Mouse (Mus musculus) intestine, embryonic 14.5 days (tissue): ENCODE data around the gene Iqce. TPM values are rescaled to one million over a fixed set of nuclear protein-coding genes. Genes with fewer than 3 reads are reported as not detected.
A peak's percentile ranks its signal among the peaks of the same experiment; 100 is the strongest.

Experiments used
- ATAC-seq: fragments of 200-750 bp; cut with Nextera tagmentation; replicated peaks from 2 replicates; pipeline ENCODE4 v1.8.0; 2017; ENCODE audit warnings: low read depth, moderate number of reproducible peaks, moderate TSS enrichment, moderate library complexity; ENCODE audit not compliant: low FRiP score, low TSS enrichment
- DNase-seq: peaks from one replicate; pipeline ENCODE4 v3.0.0-alpha.2; 2018; ENCODE audit warnings: low spot score
- H3K27ac ChIP-seq: fragments of 300-500 bp; sonication (generic); 2 replicates; pipeline ENCODE4 v1.5.1; 2014; ENCODE audit warnings: low read depth, mild to moderate bottlenecking, control low read depth
- H3K27me3 ChIP-seq: fragments of 300-500 bp; sonication (generic); replicated peaks from 2 replicates; pipeline ENCODE4 v1.6.1; 2014; ENCODE audit warnings: low read length, control low read depth; ENCODE audit not compliant: control insufficient read depth, insufficient read depth
- H3K36me3 ChIP-seq: fragments of 300-500 bp; sonication (generic); 2 replicates; pipeline ENCODE4 v1.6.1; 2014; ENCODE audit warnings: low read length, control low read depth; ENCODE audit not compliant: control insufficient read depth, insufficient read depth
- H3K4me1 ChIP-seq: fragments of 300-500 bp; sonication (generic); replicated peaks from 2 replicates; pipeline ENCODE4 v1.6.1; 2014; ENCODE audit warnings: low read length, control low read depth, mixed read lengths; ENCODE audit not compliant: control insufficient read depth, insufficient read depth
- H3K4me2 ChIP-seq: fragments of 300-500 bp; sonication (generic); 2 replicates; pipeline ENCODE4 v1.6.1; 2014; ENCODE audit warnings: low read length
- H3K4me3 ChIP-seq: fragments of 300-500 bp; sonication (generic); 2 replicates; pipeline ENCODE4 v1.5.1; 2014; ENCODE audit warnings: low read depth, low read length, control low read depth, mixed read lengths
- H3K9ac ChIP-seq: fragments of 300-500 bp; sonication (generic); 2 replicates; pipeline ENCODE4 v1.6.1; 2014; ENCODE audit warnings: mild to moderate bottlenecking, low read length
- H3K9me3 ChIP-seq: fragments of 300-500 bp; sonication (generic); 2 replicates; pipeline ENCODE4 v1.6.1; 2016; ENCODE audit warnings: low read length, control low read depth; ENCODE audit not compliant: control insufficient read depth
- WGBS: fragments of 180-500 bp; shearing (Covaris S2); extraction: QIAGEN DNeasy Blood & Tissue Kit; methylation state at CpG from one replicate; pipeline ENCODE4 v1.1.7; 2014; 5-methylcytosine and 5-hydroxymethylcytosine counted together
- polyA plus RNA-seq: library from polyadenylated mRNA; unstranded; fragments of >200 nt; fragmentation: Nextera tagmentation; extraction: Ambion mirVana; gene quantifications from 2 replicates; pipeline ENCODE4 v1.2.1, GENCODE M21; 2014

Iqce gene
- polyA plus RNA-seq, 1 experiment from 2014 or later = 24.1 TPM

DNA sequence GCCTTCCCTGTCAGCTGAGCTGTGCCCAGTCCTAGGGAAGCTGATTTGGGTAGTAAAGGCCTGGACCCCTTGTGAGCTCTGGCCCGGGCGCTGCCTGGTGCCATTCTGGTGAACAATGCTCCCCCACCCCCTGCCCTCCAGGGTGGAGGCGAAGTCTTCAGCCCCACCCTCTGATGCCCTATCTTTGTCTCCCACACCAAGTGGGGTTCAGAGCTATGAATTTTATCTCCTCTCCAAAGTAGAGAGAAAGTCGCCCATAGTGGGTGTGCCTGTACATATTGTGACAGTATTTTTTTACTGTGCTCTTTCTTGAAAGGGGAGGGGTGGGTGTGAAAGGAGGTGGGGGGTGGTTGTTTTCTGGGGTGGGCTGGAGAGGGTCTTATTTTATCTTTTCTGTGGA, 87.3 kb downstream of the Iqce start:
- WGBS = 77% methylated on average over 4 of the region's 4 CpGs
- DNase-seq (no peak), ATAC-seq (no peak)
- no peak overlapping the region for H3K27ac ChIP-seq
- peaks cover 9% of the 10 kb centered on the region; the same call in 1 of the 2 replicates for H3K36me3 ChIP-seq
- H3K4me2 ChIP-seq = no peak overlapping the region
- H3K4me1 ChIP-seq = peaks cover 25% of the 10 kb centered on the region
- H3K4me3 ChIP-seq = no peak overlapping the region
- no peaks in the 10 kb centered on the region for H3K9me3 ChIP-seq
- H3K27me3 ChIP-seq = peaks cover 3% of the 10 kb centered on the region; the same call in 1 of the 2 replicates
- H3K9ac ChIP-seq = no peak overlapping the region

GRCm38 (mm10) chr5:140614141-140614540, 88.0 kb downstream of the Iqce start:
- peaks cover 7% of the 10 kb centered on the region for H3K27me3 ChIP-seq
- no peak for ATAC-seq
- no peak overlapping the region for H3K4me3 ChIP-seq
- no peak for DNase-seq
- H3K9me3 ChIP-seq = no peaks in the 10 kb centered on the region
- H3K36me3 ChIP-seq = peaks cover 9% of the 10 kb centered on the region; the same call in 1 of the 2 replicates
- WGBS = 94% methylated on average over 10 of the region's 10 CpGs
- H3K27ac ChIP-seq = no peak overlapping the region
- H3K4me1 ChIP-seq = peaks cover 30% of the 10 kb centered on the region
- no peak overlapping the region for H3K4me2 ChIP-seq
- no peak overlapping the region for H3K9ac ChIP-seq

DNA sequence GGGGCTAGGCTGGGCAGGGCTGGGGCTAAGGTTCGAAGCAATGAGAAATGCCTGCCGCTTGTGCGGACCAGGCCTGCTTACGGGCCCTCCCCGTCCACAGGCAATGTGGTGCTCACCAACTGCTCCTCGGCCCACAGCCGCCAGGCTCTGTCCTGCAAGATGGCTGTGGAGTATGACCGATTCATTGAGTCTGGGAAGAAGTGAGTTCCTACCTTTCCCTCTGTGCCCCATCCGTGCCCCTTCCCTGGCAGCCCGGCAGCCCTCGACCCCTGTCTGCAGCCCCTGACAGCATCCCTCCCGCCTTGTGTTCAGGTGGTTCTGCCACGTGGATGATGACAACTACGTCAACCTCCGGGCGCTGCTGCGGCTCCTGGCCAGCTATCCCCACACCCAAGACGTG, 90.0 kb downstream of the Iqce start:
- H3K9ac ChIP-seq = peak overlapping the region; percentile 29; the same call in 1 of the 2 replicates

More for the DNA sequence above, 90.0 kb downstream of the Iqce start:
- peak overlapping the region; percentile 51 for H3K4me2 ChIP-seq
- H3K36me3 ChIP-seq = peaks cover 9% of the 10 kb centered on the region; the same call in 1 of the 2 replicates
- peak overlapping the region; percentile 15 for H3K4me3 ChIP-seq
- ATAC-seq (no peak), DNase-seq (no peak)
- H3K9me3 ChIP-seq = no peaks in the 10 kb centered on the region
- peaks cover 37% of the 10 kb centered on the region for H3K4me1 ChIP-seq
- peak overlapping the region; percentile 92 for H3K27ac ChIP-seq
- WGBS = 54% methylated on average over 18 of the region's 18 CpGs
- H3K27me3 ChIP-seq = peaks cover 23% of the 10 kb centered on the region

Other genes with a start within 250 kb of the Iqce start
- 20.7 TPM in 2 replicates for gene Chst12, start 196.8 kb downstream of the Iqce start, polyA plus RNA-seq
- gene Grifin, start 137.3 kb downstream of the Iqce start, polyA plus RNA-seq = 0.54 TPM in 1 of 2 replicates, not detected in the other
- 12.6 and 15.4 TPM in 2 replicates for gene Lfng, start 95.1 kb downstream of the Iqce start, polyA plus RNA-seq
- 39.5 and 44.8 TPM in 2 replicates for gene Ttyh3, start 53.3 kb downstream of the Iqce start, polyA plus RNA-seq
- gene Brat1, start 2.6 kb upstream of the Iqce start, polyA plus RNA-seq = 15.9 and 16.5 TPM in 2 replicates
- 1.2 and 1.3 TPM in 2 replicates for gene Amz1, start 21.7 kb upstream of the Iqce start, polyA plus RNA-seq
- gene Gna12, start 128.1 kb upstream of the Iqce start, polyA plus RNA-seq = 15.7 and 17.7 TPM in 2 replicates